Mouse (Mus musculus) right cerebral cortex, postnatal 14 days (tissue): ENCODE results near the gene Mmrn1.

Experiments used
- DNase-seq: peaks from one replicate; pipeline ENCODE4 v3.0.0; 2022

Mmrn1 gene

DNA sequence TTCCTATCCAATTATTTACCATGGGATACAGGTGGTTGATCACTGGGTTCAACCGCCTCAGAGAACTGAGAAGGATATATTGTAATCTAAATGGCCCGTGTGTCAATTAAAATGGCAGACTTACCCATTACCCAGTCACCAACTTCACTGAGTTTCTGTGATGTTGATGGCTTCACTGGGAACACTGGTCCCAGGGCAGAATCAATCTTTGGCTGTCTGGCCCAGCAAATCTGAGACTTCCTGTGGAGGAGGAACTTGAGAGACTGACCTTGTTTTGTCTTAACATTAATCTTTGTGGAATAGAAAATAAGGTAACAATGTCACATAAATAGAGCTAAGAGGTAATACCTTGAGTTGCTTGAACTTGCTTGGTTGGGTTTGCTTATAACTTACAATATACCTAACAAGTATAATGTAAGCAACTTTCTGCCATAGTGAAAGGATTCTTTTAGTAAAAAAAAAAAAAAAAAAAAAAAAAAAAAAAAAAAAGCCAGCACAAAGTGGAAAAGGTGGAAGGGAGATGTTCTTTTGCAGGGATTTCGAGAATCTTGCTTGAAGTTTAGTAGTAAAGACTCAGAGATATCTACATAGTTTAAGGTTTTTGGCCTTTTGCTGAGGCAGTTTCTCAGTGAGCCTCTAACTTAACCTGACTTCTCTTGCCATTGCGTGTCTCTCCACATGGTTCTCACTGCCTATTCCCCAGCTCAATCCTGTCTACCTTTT lies 68.8 kb downstream of the Mmrn1 start:
- DNase-seq: no peak

DNA sequence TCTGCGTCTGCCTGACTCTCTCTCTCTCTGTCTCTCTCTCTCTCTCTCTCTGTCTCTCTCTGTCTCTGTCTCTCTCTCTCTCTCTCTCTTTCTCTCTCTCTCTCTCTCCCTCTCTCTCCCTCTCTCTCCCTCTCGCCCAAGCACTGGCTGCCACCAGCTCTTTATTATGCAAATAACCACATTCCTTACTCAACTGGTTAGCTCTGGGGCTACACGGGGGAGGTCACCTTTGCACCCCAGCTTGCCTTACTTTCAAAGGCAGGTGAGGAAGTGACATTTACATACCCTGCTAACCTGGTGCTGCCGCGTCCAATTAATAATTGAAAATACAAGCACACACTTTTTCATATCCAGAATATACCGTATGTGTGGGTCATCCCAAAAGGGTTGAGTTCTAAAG lies 69.3 kb downstream of the Mmrn1 start:
- no peak for DNase-seq

DNA sequence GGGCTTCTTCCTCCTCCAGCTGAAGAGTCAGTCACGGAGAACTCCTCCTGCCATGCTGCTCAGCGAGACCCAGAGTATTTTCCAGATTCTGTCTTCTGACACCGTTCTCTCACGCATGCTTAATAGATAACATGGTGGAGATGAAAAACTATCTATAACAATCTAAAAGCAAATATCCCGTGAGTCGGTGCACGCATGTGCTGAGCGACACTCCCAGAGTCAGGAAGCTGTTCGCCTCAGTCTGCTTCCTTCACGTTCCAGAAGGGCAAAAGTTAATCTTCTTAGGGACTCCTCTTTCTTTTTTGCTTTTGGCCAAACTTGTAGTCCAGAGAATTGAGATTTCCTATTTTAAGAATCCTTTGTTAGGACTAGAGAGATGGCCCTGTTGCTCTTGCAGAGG lies 69.7 kb downstream of the Mmrn1 start:
- DNase-seq: no peak

DNA sequence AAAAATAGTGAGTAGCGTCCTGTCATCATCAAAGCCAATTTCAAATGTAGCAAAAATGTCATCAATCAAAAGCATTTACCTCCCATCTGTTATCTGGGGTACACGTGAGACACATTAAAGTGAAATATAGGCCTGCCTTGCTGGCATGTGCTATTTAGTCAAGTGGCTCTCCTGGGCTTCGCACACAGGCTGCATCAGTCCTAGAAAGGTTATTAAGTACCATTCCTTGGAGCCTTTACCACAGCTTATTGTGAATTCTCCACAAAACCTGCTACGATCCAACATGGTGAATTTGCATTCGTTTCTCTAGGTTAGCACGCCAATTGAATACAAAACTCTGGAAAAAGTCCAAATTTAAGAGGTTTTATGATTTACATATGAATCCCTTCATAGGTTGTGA lies 70.8 kb downstream of the Mmrn1 start:
- DNase-seq: no peak

DNA sequence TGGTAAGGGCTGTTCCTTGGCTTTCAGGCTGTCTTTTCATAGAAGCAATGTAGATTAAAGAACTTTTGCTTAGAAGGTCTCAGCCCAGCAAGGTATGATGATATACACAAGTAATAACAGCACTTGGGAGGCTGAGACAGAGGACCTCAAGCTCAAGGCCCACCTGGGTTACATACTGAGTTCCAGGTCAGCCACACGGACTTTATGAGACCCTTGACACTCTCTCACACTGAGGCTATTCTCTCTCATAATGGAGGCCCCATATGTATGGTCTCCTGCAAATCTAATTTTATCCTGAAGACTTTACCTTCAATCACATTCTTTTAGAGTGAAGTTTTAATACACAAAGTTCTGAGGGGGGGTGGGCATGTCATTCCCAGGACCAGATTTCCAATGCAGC lies 71.6 kb downstream of the Mmrn1 start:
- DNase-seq: no peak

DNA sequence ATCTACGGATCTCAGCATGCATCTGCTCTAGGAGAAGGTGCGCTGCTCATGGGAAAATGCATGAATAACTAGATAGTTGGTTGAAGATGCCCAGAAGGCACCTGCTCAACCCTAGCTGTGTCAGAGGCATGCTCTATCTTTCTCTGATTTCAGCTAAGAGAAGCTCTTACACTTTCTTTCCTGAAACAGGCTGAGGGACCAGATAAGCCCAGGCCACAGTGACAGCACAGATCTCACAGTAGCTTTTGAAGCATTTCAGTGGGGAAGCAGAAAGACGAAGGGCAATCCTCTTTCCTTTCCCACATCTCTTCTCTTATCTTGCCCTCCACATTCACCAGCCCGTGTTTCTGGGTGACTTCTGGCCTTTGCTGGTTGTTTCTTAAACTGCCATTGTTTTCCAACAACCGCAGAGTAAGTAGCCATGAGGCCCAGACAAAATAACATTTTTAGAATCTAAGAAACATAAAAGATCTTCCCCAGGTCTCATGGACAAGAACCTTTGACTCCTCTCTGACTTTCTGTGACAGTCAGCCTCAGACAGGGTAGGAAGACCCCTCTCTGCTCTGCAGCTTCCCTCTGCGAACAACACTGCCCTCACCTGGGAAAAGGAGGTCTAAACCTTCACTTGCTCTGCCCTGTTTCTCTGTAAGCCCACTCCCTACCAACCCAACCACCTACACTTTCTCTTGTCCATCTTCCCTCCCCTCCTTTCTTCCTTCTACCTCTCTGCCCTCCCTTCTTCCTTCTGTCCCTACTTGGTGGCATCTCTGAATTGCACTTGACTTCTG lies 76.4 kb downstream of the Mmrn1 start:
- no peak for DNase-seq

DNA sequence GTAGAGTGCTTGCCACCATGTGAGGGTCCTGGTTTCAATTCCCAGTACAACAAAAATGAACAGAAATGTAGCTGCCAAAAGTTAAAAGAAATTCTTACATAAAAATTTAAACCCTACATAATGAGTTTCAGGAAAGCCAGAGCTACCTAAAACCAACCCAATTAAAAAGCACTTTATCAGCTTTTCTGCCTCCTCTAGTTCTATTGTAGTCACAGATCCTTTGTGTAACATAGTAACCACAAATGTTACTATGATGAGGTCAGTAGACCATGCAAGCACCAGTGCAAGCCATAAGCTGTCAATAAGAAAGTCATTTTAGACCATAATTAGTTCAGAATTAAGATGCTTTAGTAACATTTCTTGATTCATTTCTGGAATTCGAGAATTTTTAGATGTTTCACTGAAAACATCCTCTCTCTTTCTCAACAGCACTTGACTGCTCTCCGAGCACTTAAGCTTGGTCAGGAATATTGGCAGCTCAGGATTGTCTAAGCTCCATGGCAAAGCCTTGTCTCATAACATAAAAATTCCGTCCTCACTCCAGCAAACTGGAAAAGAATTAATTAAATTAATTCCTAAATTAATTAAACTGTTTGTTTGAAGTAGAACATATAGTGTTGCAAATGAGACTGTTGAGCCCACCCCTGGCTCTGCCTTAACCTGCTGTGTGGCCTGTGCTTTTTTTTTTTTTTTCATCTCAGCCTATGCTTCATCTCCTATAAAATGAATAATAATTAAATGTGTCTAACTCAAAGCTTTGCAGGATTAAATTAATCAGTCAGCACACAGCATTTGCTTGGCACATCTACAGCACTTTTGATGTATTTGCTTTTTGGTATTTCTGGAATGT lies 79.4 kb downstream of the Mmrn1 start:
- DNase-seq: no peak

DNA sequence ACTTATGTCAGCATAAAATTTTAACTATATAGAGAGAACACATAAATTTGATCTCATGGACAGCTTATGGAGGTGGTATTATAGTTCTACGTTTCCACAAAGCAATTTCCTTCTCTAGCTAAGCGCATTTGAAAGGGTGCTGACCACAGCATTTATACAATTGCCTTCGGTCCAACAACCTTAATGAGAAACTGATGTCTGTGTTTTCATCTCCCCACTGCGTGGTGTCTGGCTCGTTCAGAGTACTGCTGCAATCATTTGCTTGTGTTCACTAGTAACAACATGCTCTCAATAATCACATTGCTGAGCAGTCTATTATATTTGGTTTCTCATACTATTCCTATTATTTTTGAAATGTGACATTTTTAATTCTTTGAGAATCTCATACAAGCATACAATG lies 89.0 kb downstream of the Mmrn1 start:
- no peak for DNase-seq

DNA sequence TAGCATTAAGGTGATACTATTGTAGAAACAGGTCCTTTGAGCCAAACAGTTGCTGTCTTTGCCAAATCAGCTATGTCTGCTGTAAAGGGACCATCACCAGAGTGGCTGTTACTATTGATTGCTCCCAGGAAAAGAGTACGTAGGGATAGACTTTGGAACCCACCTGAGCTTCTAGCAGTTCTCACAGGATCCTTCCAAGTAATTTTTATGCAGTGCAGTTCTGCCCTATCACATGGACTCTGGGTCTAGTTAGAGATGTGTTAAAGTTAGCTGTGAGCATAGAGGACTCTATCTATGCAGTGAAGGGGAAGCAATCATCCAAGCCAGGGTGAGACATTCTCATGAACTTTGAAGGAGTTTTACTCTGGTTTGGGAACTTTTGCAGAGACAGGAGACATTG lies 94.9 kb downstream of the Mmrn1 start:
- no peak for DNase-seq

DNA sequence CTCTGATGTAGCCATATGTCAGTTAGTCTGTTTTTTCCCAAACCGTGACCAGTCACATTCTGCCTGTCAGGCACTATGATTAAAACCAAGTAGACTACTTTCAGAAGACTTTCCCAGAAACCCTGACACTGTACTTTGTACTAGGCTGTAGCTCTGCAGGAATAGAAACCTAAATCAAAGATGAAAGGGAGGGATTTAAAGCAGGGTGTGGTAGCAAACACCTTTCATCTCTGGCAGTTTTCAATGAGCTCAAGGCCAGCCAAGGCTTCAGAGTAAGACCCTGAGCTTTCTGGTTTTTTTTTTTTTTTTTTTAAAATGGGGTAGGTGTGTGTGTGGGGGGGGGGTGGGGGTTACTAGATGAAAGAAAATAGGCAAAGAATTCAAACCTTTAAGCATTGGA lies 96.2 kb downstream of the Mmrn1 start:
- no peak for DNase-seq

DNA sequence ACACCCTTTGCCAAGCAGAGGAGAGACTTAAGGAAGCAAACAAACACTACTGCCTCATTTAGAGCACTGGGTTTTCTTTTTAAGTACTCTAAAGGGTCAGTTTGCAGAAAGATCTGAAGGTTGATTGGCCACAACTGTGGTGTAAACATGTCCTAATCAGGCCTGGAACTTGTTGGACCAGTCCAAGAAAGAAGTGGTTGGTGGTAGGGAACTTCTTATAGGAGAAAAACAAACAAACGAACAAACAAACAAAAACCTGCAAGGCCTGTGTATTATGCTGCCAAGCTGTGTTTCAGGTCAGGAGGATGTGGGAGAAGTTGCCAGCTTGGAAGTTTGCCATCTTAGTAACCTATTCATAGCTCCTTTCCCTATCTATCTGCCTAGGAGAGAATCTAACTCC lies 108.5 kb downstream of the Mmrn1 start:
- DNase-seq: no peak
